Comparison of ENCODE assay signal across 18 mouse cellular contexts in genomic region chr9:36716624-36717023, GRCm38 (mm10). TPM values are rescaled to one million over a fixed set of nuclear protein-coding genes. Genes with fewer than 3 reads are reported as not detected.
DNase-seq lines count a peak whose midpoint lies in the region; ATAC-seq and TF ChIP-seq lines count a peak whose summit lies in the region.
"Had no signal": no experiment of that assay in that cellular context is flagged by ENCODE, and none has a peak within 500 bp of the region (broad histone marks: within the 10 kb centered on the region; RNA-seq: fewer than 3 reads in every experiment).

No protein-coding gene starts in this region.

- H3K27me3 ChIP-seq in forebrain, embryonic 14.5 days (replicated peaks; ENCODE audit: control insufficient read depth, insufficient read depth, low read length) = no peaks in the 10 kb centered on the region
- H3K27me3 ChIP-seq in forebrain, embryonic 11.5 days (ENCODE audit: control insufficient read depth, insufficient read depth, low read length) = no peaks in the 10 kb centered on the region

- H3K4me3 ChIP-seq in forebrain, embryonic 14.5 days (ENCODE audit: low read depth, low read length) = no peak overlapping the region
- H3K4me3 ChIP-seq in forebrain, embryonic 11.5 days (ENCODE audit: low read depth, low read length) = no peak overlapping the region
- no peak overlapping the region for H3K4me3 ChIP-seq in layer of hippocampus, adult 2 months
- H3K4me3 ChIP-seq: heart, embryonic 10.5 days had no signal

- no peak overlapping the region for H3K4me2 ChIP-seq in forebrain, embryonic 14.5 days (ENCODE audit: low read length)
- H3K4me2 ChIP-seq in forebrain, embryonic 11.5 days (ENCODE audit: low read depth, low read length, severe bottlenecking) = no peak overlapping the region

- no peaks in the 10 kb centered on the region for H3K4me1 ChIP-seq in forebrain, embryonic 14.5 days (ENCODE audit: control insufficient read depth, insufficient read depth, low read length)
- H3K4me1 ChIP-seq in forebrain, embryonic 11.5 days (replicated peaks; ENCODE audit: control insufficient read depth, insufficient read depth, low read length) = no peaks in the 10 kb centered on the region
- H3K4me1 ChIP-seq: heart, embryonic 10.5 days had no signal

- WGBS in forebrain, embryonic 14.5 days = 81% methylated on average over 3 of the region's 3 CpGs
- 83% methylated on average over 3 of the region's 3 CpGs for WGBS in forebrain, embryonic 11.5 days

- TF ChIP-seq CTCF in layer of hippocampus, adult 2 months (conservative IDR thresholded peaks at IDR 0.05) = peak; percentile 72

- peaks cover 39% of the 10 kb centered on the region for H3K36me3 ChIP-seq in forebrain, embryonic 14.5 days (ENCODE audit: control insufficient read depth, insufficient read depth, low read length)
- peaks cover 2% of the 10 kb centered on the region; the same call in 1 of the 2 replicates for H3K36me3 ChIP-seq in forebrain, embryonic 11.5 days (ENCODE audit: control insufficient read depth, insufficient read depth, low read length)

- H3K27ac ChIP-seq in forebrain, embryonic 14.5 days (ENCODE audit: low read depth, low read length) = no peak overlapping the region
- no peak overlapping the region for H3K27ac ChIP-seq in forebrain, embryonic 11.5 days (ENCODE audit: low read depth, low read length)
- H3K27ac ChIP-seq in layer of hippocampus, adult 2 months = no peak overlapping the region
- H3K27ac ChIP-seq: heart, embryonic 10.5 days had no signal

- no peak for ATAC-seq in forebrain, embryonic 14.5 days
- ATAC-seq in forebrain, embryonic 11.5 days (replicated peaks; ENCODE audit: low FRiP score) = no peak
- ATAC-seq: inflammation-experienced regulatory T-cells, adult 6 months had no signal

- peak; percentile 5 for DNase-seq in forebrain, embryonic 14.5 days (ENCODE audit: low spot score)
- no peak for DNase-seq in forebrain, embryonic 11.5 days (ENCODE audit: low spot score)
- DNase-seq in layer of hippocampus, adult 2 months (ENCODE audit: low spot score in 2 of 2) = peak in 1 of 2 experiments; percentile 4
- no peak for DNase-seq in layer of hippocampus, postnatal 36 days
- DNase-seq in 416B (ENCODE audit: low read depth) = peak; percentile 52
- peak; percentile 15 for DNase-seq in adipocyte (ENCODE audit: low spot score)
- no peak for DNase-seq in right cerebral cortex, adult 18-20 months
- no peak for DNase-seq in thymus, postnatal 0 days (ENCODE audit: low spot score)
- DNase-seq: adrenal gland, adult 8-10 months; heart, postnatal 4 days; kidney, postnatal 36 days; liver; spleen, adult 18-20 months had no signal

- no peaks in the 10 kb centered on the region for H3K9me3 ChIP-seq in forebrain, embryonic 14.5 days (replicated peaks; ENCODE audit: control insufficient read depth, low read length)
- no peaks in the 10 kb centered on the region for H3K9me3 ChIP-seq in forebrain, embryonic 11.5 days (ENCODE audit: control insufficient read depth, low read length)
- H3K9me3 ChIP-seq: heart, embryonic 10.5 days had no signal

- no peak overlapping the region for H3K9ac ChIP-seq in forebrain, embryonic 14.5 days (ENCODE audit: low read length)
- no peak overlapping the region for H3K9ac ChIP-seq in forebrain, embryonic 11.5 days (ENCODE audit: low read length)

RNA-seq across cellular contexts. Expression of gene Chek1, which starts 10.2 kb away (rescaled TPM):
- 24.8 and 25.3 TPM in 2 replicates for polyA plus RNA-seq in forebrain, embryonic 14.5 days (2014; fragmentation: Nextera tagmentation; extraction: Ambion mirVana)
- polyA plus RNA-seq in forebrain, embryonic 11.5 days (2014; fragmentation: Nextera tagmentation; extraction: Ambion mirVana) = 68.5 and 68.6 TPM in 2 replicates
- 1 to 10 TPM; 2.1 to 2.6 TPM for total RNA-seq in layer of hippocampus, adult 2 months (2021)
- total RNA-seq in layer of hippocampus, postnatal 36 days (2021) = 1 to 10 TPM; 2.4 to 2.9 TPM
- polyA plus RNA-seq in thymus, postnatal 0 days (2015; fragmentation: Nextera tagmentation; extraction: Ambion mirVana) = 37.3 and 44.4 TPM in 2 replicates

RNA-seq across cellular contexts. Expression of gene Acrv1, which starts 23.6 kb away (rescaled TPM):
- polyA plus RNA-seq in forebrain, embryonic 14.5 days (2014; fragmentation: Nextera tagmentation; extraction: Ambion mirVana) = not detected in 2 replicates
- polyA plus RNA-seq in forebrain, embryonic 11.5 days (2014; fragmentation: Nextera tagmentation; extraction: Ambion mirVana) = not detected in 2 replicates
- total RNA-seq in layer of hippocampus, adult 2 months (2021) = not detected
- not detected for total RNA-seq in layer of hippocampus, postnatal 36 days (2021)
- 0.19 TPM in 1 of 2 replicates, not detected in the other for polyA plus RNA-seq in thymus, postnatal 0 days (2015; fragmentation: Nextera tagmentation; extraction: Ambion mirVana)
- total RNA-seq: adrenal gland, adult 8-10 months; gastrocnemius, adult 18-20 months; heart, postnatal 4 days had no signal
- polyA plus RNA-seq: embryonic facial prominence, embryonic 11.5 days; heart, embryonic 10.5 days; inflammation-experienced regulatory T-cells, adult 6 months; neural tube, embryonic 14.5 days had no signal

RNA-seq across cellular contexts. Expression of gene Stt3a, which starts 50.9 kb away (rescaled TPM):
- 69.5 and 93.6 TPM in 2 replicates for polyA plus RNA-seq in forebrain, embryonic 14.5 days (2014; fragmentation: Nextera tagmentation; extraction: Ambion mirVana)
- 158 and 163 TPM in 2 replicates for polyA plus RNA-seq in forebrain, embryonic 11.5 days (2014; fragmentation: Nextera tagmentation; extraction: Ambion mirVana)
- 10 to 100 TPM; 70.6 to 80.9 TPM for total RNA-seq in layer of hippocampus, adult 2 months (2021)
- total RNA-seq in layer of hippocampus, postnatal 36 days (2021) = 10 to 100 TPM; 73.0 to 81.6 TPM
- 155 and 166 TPM in 2 replicates for polyA plus RNA-seq in thymus, postnatal 0 days (2015; fragmentation: Nextera tagmentation; extraction: Ambion mirVana)

Comparison
In these comparisons a context has a peak if more than half of its experiments do, and no peak if none do; other contexts are left out.
1. DNase-seq: peak in forebrain, embryonic 14.5 days (single experiment), 416B (single experiment) and adipocyte (single experiment); none in forebrain, embryonic 11.5 days (single experiment), layer of hippocampus, postnatal 36 days (0 of 2), right cerebral cortex, adult 18-20 months (single experiment) and thymus, postnatal 0 days (single experiment).